Mouse (Mus musculus): ENCODE results near the gene Arhgap33.
"Not testable (repeated sequence)": the region's sequence is repeated elsewhere in the genome, so short reads cannot be mapped to it uniquely, and the experiment has no call there.

Arhgap33 gene

GRCm38 (mm10) chr7:30495506-30496042 is 39.3 kb downstream of the Arhgap33 start:
- peak; percentile 10 for DNase-seq (ENCODE audit: low read depth)

GRCm38 (mm10) chr7:30493401-30493931 is 41.4 kb downstream of the Arhgap33 start, which contains the start of gene Prodh2:
Gene Prodh2 (plus strand): TSS chr7:30493622.
- no peak for DNase-seq (ENCODE audit: low read depth)

GRCm38 (mm10) chr7:30492765-30493164 is 42.1 kb downstream of the Arhgap33 start:
- DNase-seq (ENCODE audit: low read depth): peak; percentile 88

GRCm38 (mm10) chr7:30490957-30491307 is 43.9 kb downstream of the Arhgap33 start:
- DNase-seq (ENCODE audit: low read depth): peak; percentile 21

GRCm38 (mm10) chr7:30490251-30490956 is 44.5 kb downstream of the Arhgap33 start:
- DNase-seq (ENCODE audit: low read depth): peak; percentile 72

GRCm38 (mm10) chr7:30484250-30484649 is 50.6 kb downstream of the Arhgap33 start:
- DNase-seq (ENCODE audit: low read depth): peak; percentile 76

- DNase-seq (ENCODE audit: low read depth): peak; percentile 48
Observed at GRCm38 (mm10) chr7:30477415-30478381, 57.2 kb downstream of the Arhgap33 start.

- not testable (repeated sequence) for DNase-seq (ENCODE audit: low read depth)
Observed at GRCm38 (mm10) chr7:30476136-30476535, 58.7 kb downstream of the Arhgap33 start.

GRCm38 (mm10) chr7:30474999-30475398 is 59.9 kb downstream of the Arhgap33 start:
- DNase-seq (ENCODE audit: low read depth): no peak

GRCm38 (mm10) chr7:30472411-30472810 is 62.4 kb downstream of the Arhgap33 start:
- peak; percentile 51 for DNase-seq (ENCODE audit: low read depth)

Data from NIH3T3 (cell line).